Mouse (Mus musculus): ENCODE results near the gene Adam21.
"Not testable (repeated sequence)": the region's sequence is repeated elsewhere in the genome, so short reads cannot be mapped to it uniquely, and the experiment has no call there.

The Adam21 gene

DNA sequence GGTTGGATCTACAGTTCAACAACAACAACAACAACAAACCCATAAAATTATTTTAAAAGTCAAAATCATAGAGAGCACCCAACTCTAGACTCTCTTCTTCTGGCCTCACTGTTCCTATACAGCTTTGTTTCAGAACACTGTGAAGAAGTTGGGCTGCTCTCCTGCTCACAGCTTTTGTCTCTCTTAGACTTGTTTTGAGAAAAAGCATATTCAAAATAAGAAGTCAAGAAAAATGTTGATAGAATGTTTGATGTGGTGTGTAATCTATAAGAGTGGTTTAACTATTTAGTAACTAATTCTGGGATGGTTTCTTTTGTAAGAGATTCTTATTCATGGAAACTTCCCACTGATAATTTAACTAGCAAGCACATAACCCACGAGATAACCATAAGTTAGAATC, at the start of gene Adam21:
Gene Adam21, minus strand, starts transcription at position 101 of the 400 bp plus-strand sequence.
- no peak for DNase-seq (ENCODE audit: low spot score)

DNA sequence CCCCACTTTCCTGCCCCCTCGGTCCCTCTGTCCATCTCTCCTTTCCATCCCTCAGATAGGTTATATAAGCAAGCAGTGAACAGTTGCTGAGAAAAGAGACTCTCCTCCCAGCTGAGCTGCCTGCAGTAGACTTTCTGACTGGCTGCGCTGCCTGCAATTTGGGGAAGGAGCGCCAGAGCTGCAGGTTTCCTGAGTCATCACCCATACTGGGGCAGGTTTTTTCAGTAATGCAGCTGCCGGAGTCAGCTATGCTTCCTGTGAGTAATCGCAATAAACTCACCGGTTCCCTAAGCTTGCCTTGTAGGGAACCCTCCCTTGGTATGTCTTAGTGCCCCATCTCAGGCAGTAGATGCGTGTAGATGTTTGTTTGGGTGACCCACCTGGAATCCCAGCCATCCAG, 48.7 kb upstream of the Adam21 start:
- no peak for DNase-seq (ENCODE audit: low spot score)

GRCm38 (mm10) chr12:81615807-81616206, 47.5 kb upstream of the Adam21 start:
- no peak for DNase-seq (ENCODE audit: low spot score)

GRCm38 (mm10) chr12:81609445-81609844, 41.2 kb upstream of the Adam21 start:
- DNase-seq (ENCODE audit: low spot score), result no peak

- no peak for DNase-seq (ENCODE audit: low spot score)
Measured at GRCm38 (mm10) chr12:81604995-81605784, 36.9 kb upstream of the Adam21 start.

GRCm38 (mm10) chr12:81596547-81597262, 28.4 kb upstream of the Adam21 start:
- DNase-seq (ENCODE audit: low spot score), result no peak

- DNase-seq (ENCODE audit: low spot score), result peak; percentile 92
Measured at GRCm38 (mm10) chr12:81594902-81595671, 26.8 kb upstream of the Adam21 start, which contains the start of gene Med6. TSS of gene Med6 (minus strand) at chr12:81595008.

DNA sequence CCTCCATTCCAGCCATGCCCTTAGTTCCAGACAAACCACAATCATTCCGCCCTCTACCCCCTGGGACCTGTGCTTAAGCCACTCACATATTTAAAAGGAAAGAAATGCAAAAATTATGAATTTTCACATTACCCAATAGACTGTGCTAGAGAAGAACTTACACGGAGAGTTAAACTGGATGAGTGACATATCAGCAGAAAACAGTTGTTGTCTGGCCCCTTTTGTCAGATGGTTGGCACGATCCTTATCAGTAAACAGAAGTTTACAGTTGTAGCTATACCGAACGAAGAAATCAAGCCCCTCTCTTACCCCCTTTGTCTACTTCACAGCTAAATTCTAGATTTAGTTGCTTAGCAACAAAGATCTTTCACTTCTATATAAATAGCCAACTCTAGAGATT, 343 bp downstream of the Adam21 start:
- DNase-seq (ENCODE audit: low spot score), result no peak

- no peak for DNase-seq (ENCODE audit: low spot score)
Measured at GRCm38 (mm10) chr12:81564173-81564572, 4.1 kb downstream of the Adam21 start.

GRCm38 (mm10) chr12:81549286-81549685, 19.0 kb downstream of the Adam21 start:
- DNase-seq (ENCODE audit: low spot score), result no peak

- DNase-seq (ENCODE audit: low spot score), result no peak
Measured at GRCm38 (mm10) chr12:81547163-81547562, 21.1 kb downstream of the Adam21 start.

DNA sequence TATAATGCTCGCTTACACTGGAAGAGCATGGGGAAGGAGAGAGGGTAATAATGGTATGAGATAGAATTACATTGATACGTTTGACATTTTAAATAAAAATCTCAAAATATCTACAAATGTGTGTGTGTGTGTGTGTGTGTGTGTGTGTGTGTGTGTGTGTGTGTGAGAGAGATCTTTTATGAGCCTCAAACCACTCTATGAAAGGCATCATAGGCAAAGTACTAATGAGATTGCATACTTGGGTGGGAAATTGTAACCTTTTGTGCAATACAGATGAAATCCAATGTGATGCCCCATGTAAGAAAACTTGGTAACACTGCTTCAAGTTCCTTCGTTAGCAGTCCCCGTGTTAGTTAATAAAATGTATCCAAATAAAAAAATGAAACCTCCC, 35.2 kb downstream of the Adam21 start:
- DNase-seq (ENCODE audit: low spot score), result no peak

DNA sequence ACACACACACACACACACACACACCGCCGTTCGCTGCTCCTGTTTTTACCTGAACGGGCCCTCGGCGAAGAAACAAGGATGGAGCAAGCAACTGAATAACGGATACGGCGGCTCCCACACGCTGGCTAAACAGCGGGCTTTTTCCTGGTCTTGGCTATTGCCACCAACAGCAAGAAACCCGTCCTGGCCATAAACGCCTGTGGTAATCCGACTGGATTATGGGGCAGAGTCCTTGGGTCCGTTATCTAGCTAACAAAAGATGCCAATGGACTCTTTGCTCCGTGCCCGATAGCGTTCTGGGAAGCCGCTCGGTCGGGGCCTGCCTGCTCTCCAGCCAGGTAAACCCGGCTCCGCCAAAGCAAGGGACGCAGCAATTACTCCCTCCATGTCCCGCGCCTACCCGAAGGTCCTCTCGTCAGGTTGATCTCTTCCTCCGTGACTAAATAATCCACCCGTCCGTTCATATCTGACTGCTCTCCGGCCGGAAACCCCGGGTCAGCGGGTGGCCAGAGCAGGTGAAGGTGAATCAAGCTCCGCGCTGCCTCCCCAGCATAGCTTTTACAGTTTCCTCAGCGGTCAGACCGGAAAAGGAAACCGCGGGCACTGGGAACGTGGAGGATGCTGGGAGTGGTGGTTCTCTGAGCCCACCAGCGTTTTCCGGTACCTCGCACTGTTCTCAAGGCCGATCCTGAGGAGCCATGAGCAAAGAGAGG, 35.8 kb downstream of the Adam21 start, which contains the start of the genes Gm20498 and Synj2bp:
Gene Gm20498, minus strand, starts transcription at position 590 of the 713 bp plus-strand sequence.
Gene Synj2bp, minus strand, starts transcription at position 596 of the 713 bp plus-strand sequence.
- peak; percentile 86 for DNase-seq (ENCODE audit: low spot score)

GRCm38 (mm10) chr12:81530587-81530986, 37.7 kb downstream of the Adam21 start:
- not testable (repeated sequence) for DNase-seq (ENCODE audit: low spot score)

Data from layer of hippocampus, adult 11-12 months (tissue).